In the genomic region with DNA sequence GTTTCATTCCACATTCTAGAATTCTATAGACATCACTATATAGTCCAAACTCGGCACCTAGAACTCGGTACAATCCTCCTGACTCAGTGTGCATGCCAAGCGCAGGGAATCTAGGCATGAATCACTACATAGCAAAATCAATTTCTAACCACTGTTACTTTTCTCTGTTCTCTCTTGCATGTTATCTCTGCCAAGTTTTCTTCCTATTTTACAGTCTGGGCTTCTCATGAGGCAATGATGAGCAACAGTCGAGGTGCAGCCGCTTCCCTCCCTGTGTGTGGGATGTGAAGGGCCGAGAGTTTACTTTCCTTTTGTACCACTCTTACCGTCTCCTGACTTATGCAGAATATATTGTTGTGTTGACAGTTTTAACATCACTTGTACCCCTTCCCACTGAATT, we compare ENCODE assay signal across 17 mouse cellular contexts.
"Had no signal": no experiment of that assay in that cellular context is flagged by ENCODE, and none has a peak within 500 bp of the region (broad histone marks: within the 10 kb centered on the region; RNA-seq: fewer than 3 reads in every experiment).

No protein-coding gene starts in this region.

- H3K27me3 ChIP-seq: liver, embryonic 13.5 days; midbrain, embryonic 12.5 days had no signal

- H3K4me2 ChIP-seq: liver, embryonic 13.5 days; midbrain, embryonic 12.5 days had no signal

- H3K9ac ChIP-seq: liver, embryonic 13.5 days; midbrain, embryonic 12.5 days had no signal

- H3K36me3 ChIP-seq: liver, embryonic 13.5 days; midbrain, embryonic 12.5 days had no signal

- DNase-seq: kidney, adult 18-20 months; kidney, adult 9 months; kidney, postnatal 14 days; kidney, postnatal 4 days; layer of hippocampus, postnatal 36 days; liver, embryonic 13.5 days; lung, adult 2 months; lung, postnatal 14 days; lung, postnatal 4 days; right cerebral cortex, postnatal 14 days; thymus, adult 2 months; thymus, postnatal 14 days; thymus, postnatal 4 days had no signal

- H3K27ac ChIP-seq: left cerebral cortex, adult 2 months; liver, embryonic 13.5 days; midbrain, embryonic 12.5 days had no signal

- ATAC-seq: midbrain, embryonic 16.5 days had no signal

- H3K9me3 ChIP-seq: liver, embryonic 13.5 days; midbrain, embryonic 12.5 days had no signal

- H3K4me3 ChIP-seq: layer of hippocampus, adult 2 months; left cerebral cortex, adult 2 months; liver, embryonic 13.5 days; midbrain, embryonic 12.5 days had no signal

- H3K4me1 ChIP-seq: liver, embryonic 13.5 days; midbrain, embryonic 12.5 days had no signal
